Mouse (Mus musculus): ENCODE measurements around the gene Zfhx3.
A peak's percentile ranks its signal among the peaks of the same experiment; 100 is the strongest.

Gene Zfhx3

DNA sequence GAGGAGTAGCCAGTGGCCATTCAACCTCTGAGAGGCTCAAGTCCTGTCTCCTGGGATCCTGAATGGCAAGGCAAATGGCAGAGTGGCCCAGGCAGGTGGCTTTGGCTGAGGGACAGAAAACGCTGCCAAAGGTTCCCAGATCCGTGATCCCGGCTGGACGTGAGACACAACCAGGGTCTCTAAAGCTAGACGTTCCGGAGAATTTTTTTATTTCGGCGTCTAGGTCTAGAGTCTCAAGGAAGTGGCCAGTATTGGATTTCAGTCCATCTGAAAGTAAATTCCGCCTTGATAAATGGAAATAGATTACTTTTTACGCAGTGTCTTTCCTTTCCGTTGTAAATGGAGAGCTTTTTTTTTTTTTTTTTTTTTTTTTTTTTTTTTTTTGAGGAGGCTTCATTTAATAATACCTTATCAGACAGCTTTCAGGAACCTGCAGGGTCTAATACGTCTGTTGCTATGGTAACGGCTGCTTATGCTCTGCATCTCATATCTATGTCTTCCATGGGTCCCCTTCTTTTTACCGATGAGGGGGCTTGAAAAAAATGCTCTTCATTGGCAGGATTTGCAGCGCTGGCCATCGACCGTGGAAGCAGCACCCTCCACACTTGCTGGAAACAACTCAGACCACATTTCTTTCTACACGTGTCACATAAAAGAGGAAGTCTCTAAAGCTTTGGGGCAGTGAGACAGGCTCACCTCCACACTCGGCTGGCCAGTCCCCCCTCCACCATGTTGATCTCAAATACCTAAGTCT is 994.4 kb downstream of the Zfhx3 start:
- DNase-seq (ENCODE audit: low spot score) = no peak

DNA sequence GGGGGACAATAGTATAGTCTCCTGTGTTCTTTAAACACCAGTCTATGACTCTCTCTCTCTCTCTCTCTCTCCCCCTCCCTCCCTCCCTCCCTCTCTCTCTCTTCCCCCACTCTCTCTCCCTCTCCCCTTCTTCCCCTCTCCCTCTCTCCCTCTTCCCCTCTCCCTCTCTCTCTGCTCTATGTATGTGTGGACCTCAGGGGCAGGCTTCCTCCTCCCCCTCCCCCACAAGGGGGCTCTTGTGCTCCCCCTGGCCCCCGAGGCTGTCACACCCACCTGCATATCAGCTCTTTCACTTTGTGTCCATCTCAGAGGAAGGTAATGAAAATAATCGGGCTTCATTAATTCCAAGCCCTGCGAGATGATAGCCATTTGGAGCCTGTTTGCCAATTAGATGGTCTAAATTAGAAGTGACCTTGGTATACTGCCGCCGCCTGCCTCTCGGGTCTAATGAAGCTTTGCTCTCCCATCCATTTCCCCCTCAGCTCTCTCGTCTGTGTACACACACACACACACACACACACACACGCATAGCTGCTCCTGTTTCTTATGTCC is 995.5 kb downstream of the Zfhx3 start:
- DNase-seq (ENCODE audit: low spot score) = no peak

DNA sequence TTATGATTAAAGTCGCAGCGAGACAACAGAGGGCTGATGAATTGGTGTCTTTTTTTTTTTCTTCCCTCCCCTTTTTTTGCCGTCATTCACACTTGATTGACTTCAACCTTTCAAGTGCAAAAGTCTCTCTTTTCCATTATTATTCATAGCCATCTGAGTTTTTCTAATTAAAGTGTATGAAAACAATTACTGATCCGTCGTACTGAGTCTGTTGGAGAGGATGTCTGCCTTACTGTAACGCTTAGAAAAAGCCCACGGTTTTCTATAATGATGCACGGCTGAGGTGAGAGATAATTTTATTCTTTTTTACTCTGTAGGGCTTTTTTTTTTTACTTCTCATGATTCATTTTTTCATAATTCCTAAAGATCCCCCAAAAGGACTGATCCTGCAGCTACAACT is 1000.2 kb downstream of the Zfhx3 start:
- DNase-seq (ENCODE audit: low spot score) = no peak

DNA sequence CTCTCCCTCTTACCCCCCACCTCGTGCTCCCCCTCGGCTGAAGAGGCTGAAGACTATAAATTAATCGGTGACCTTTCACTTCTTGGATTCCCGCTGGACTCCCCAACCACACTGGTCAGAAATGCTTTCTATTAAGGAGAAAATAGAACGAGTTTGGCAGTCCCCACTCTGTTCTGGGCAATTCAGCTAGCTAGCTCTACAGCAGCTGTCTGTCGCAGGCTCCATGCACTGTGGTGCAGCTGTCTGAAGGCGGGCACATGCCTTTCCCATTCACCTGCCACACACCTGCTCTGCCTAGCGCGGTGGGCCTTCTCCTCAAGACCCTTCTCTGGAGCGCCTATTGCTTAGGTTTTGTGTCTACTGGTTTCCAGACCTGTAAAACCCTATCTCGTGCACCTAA is 1000.7 kb downstream of the Zfhx3 start:
- no peak for DNase-seq (ENCODE audit: low spot score)

DNA sequence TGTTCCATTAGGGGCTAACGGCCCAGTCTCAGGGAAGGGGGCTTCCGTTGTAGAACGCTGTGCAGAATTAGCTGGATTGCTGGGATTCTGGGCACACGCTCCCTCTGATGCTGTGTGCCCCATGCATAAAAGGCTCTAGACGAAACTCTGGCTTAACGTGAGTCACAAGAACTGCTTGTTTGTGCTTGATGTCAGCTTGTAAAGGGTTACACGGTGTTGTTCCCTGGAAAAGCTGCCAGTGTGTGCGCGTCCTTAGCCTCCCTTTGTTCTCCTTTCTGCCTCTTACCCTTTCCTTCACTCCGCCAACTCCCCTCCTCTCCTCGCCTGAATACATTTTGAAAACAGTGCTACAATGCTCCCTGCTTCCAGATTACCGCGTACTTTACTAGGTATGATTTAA is 1001.9 kb downstream of the Zfhx3 start:
- DNase-seq (ENCODE audit: low spot score) = no peak

DNA sequence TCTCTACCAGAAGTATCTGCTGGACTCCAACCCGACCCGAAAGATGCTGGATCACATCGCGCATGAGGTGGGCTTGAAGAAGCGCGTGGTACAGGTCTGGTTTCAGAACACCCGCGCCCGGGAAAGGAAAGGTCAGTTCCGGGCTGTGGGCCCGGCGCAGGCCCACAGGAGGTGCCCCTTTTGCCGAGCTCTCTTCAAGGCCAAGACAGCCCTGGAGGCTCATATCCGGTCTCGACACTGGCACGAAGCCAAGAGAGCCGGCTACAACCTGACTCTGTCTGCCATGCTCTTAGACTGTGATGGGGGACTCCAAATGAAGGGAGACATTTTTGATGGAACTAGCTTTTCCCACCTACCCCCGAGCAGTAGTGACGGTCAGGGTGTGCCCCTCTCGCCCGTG is 1007.9 kb downstream of the Zfhx3 start:
- DNase-seq (ENCODE audit: low spot score) = no peak

DNA sequence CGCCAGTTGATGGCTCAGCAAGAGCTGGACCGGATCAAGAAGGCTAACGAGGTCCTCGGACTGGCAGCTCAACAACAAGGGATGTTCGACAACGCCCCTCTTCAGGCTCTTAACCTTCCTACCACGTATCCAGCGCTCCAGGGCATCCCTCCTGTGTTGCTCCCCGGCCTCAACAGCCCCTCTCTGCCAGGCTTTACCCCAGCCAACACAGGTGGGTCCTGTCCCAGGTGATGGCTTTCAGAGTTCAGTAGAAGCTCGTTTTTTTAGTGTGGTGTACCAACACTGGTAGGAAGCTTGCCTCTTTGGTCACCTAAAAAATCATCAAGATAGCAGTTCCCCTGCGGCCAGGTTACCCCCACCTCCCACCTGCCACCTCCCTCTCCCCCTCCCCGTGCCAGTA is 1009.1 kb downstream of the Zfhx3 start:
- no peak for DNase-seq (ENCODE audit: low spot score)

DNA sequence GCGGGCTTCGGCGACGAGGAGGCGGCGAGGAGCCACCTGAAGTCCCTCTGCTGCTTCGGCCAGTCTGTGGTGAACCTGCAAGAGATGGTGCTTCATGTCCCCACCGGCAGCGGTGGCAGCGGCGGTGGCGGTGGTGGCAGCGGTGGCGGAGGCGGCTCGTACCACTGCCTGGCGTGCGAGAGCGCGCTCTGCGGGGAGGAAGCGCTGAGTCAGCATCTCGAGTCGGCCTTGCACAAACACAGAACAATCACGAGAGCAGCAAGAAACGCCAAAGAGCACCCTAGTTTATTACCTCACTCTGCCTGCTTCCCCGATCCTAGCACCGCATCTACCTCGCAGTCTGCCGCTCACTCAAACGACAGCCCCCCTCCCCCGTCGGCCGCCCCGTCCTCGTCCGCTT is 1014.0 kb downstream of the Zfhx3 start:
- no peak for DNase-seq (ENCODE audit: low spot score)

DNA sequence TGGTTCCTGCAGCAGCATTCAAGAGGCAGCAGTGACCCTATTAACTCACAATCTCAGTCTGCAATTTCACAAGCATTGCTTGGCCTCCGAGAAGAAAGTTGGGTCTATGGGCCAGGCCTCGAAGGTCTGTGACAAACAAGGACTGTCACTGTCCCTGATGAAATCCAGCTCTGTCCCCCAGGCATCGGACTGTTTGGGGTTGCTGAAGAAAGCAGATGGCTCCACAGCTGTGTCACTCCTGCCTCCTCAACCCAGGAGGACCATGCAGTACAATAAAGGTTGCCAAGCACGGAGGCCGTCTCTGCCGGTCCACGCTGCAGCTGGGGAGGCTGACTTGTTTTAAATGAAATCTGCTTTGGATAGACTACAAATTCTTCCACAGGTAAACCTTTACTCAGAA is 1020.1 kb downstream of the Zfhx3 start:
- no peak for DNase-seq (ENCODE audit: low spot score)

DNA sequence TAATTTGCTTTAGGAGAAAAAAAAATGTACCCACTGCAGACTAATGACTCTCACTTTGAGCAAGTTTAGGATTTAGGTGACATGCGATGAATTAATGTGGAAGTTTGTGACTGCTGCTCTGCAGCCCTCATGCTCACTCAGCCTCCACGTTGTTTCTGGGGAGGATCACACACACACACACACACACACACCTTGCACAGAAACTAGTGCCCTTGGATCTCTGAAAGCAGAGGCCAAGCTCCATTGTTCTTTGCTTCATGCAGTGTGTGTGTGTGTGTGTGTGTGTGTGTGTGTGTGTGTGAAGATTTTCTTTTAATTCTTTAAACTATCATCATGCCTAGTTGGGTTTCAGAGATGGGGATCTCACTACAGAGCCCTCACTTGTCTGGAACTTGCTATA is 1020.7 kb downstream of the Zfhx3 start:
- DNase-seq (ENCODE audit: low spot score) = no peak

DNA sequence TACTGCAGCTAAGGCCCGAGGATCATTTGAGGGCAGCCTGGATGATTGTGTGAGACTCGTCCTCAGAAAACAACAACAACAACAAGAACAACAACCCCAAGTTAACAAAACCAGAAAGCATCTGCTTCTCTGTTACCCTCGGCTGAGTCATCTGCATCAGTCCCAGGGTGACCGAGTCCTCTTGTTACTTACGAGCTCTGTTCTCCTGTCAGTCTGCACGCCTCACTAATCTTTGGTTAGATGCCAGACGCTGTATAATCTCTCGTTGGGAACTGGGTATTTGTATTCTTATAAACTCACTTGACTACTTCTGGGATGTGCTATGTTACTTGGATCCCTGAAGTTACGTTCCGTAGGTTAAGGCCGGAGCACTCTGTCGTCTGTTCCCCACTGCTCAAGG is 1023.6 kb downstream of the Zfhx3 start:
- no peak for DNase-seq (ENCODE audit: low spot score)

DNA sequence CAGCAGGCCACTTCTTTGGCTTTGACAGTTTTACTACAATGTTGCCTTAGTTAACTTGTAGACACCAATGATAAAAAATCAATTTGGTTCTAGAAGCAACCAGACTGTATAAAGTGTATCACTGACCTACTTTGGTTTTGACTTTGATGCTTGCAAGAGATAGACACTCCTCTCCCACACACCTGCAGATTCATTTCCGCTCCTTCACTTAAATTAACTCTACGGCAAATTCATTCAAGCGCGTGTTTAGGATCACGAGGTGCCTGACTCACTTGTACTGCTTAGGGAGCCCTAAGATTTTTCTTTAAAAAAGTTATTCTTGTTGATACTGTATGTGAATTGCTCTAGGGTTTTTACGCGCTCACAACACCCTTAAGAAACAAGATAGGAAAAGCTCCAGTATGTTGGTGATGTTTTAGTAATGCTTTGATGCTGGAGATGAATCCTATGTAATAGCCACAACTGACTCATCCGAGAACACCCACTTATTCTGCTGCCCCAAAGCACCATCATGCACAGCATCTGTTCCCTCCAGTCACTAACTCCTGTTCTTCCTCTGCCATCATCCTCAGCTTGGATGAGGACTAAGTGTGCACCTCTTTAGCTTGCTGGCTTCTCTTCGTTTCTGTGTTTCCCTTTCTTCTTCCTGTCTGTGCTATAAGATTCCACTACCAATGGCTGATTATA is 1031.3 kb downstream of the Zfhx3 start:
- no peak for DNase-seq (ENCODE audit: low spot score)

DNA sequence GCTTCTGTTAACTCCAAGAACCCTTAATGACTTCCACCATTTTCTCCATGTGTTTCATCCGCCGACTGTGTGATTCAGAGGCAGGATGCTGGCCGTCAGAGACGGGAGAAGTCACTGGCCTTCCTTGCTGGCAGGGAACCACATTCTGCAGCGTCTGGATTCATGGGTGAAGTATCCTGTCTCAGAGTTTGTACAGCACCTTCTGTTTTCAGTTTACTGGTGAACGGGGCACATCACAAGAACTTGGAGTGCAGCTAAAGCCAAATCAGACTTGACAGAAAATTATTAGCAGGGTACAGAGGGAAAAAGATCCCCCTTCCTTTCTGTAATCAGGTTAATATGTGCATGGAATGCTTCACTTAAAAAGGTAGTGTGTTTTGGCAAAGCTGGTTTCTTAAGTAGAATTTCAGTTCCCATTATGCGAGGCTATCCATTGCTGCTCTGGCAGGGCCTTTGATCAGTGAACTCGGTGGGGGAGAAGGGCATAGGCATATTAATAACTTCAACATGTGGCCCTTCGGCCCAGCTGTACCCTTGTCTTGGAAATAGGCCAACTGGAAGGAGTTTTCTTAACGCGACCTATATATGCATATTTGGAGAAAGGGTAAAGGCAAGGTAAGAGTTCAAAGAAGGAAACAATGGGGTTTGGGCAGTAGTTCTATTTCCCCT is 1035.4 kb downstream of the Zfhx3 start:
- DNase-seq (ENCODE audit: low spot score) = no peak

DNA sequence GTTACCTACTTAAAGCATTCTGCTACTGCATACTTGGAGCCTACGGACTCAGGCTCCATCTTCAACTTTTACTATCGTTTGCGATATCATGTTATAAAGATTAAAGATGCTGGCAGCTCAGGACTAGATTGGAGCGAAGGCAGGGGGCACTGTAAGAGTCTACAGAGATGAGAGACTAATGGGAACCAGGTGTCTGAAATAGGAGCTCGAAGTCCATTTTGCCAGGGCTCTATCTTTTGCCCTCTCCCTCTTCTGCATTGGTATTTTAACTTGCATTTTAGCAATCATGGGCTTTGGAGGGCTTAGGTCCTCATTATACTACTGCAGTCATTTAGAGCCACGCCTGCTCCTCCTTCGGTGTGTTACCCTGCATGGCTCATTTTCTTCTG is 1035.9 kb downstream of the Zfhx3 start:
- no peak for DNase-seq (ENCODE audit: low spot score)

DNA sequence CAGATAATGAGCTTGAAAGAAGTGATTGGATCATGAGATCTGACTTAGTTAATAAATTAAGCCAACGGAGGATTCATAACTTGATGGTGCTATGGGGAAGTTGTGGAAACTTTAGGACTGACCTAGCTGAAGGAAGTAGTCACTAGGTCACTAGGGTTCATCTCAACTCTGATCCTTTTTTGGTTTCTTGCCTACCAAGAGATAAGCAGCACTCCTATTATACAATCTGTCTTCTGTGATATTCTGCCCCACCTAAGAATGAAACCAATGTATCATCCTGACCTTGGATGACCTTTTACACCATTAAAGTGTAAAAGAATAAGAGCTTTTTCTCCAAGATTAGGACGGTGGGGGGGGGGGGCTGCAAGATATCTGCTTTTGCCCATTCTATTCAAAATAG is 1042.5 kb downstream of the Zfhx3 start:
- no peak for DNase-seq (ENCODE audit: low spot score)

DNA sequence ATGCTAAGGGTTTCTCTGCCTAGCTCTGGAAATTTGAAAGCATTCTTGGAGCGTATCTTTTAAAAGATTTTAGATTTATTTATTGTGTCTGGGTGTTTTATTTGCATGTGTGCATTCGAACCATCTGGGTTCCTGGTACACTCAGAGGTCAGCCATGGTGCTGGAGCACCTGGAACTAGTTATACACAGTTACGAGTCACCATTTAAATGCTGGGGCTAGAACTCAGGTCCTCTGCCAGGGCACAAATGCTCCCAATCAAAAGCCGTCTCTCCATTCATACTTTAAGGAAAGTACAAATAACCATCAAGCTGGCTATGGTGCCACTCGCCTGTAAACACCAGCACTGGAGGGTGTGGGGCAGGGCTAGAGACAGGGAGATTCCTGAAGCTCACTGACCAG is 1047.4 kb downstream of the Zfhx3 start:
- no peak for DNase-seq (ENCODE audit: low spot score)

DNA sequence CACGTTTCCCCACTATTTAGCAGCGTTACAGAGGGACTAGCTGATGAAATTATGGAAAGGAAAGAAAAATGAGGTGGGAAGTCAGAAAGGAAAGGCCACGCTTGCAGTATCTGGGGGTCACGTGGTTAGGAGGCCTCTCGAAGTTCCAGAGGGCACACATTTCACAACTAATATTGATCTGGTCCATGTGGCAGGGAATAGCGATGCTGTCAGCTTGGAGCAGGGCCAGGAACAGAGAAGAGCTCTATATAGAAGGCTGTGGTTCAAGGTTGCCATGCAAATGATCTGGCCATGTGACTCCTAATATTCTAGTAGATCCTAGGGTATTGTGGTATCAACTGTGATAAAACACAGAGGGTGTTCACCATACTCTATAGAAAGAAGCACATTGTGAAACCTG is 1048.1 kb downstream of the Zfhx3 start:
- peak; percentile 7 for DNase-seq (ENCODE audit: low spot score)

DNA sequence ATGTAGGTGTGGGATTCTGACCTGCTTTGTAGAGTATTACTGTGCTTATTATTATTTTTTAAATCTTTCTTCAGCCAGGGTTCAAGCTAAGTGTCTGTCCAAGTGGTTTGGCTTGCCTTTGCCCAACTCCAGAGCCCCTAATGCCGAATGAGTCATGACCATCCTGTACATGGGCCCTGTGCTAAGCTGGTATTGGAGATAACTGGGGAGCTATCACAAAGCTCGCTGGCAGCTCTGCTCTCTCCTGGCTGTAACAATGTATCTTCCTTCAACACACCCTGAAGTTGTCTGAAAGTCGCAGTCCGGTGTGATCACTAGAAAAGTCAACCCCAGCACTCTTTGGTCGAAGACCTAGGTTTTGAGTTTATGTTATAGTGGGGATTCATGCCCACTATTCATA is 1049.0 kb downstream of the Zfhx3 start:
- DNase-seq (ENCODE audit: low spot score) = no peak

DNA sequence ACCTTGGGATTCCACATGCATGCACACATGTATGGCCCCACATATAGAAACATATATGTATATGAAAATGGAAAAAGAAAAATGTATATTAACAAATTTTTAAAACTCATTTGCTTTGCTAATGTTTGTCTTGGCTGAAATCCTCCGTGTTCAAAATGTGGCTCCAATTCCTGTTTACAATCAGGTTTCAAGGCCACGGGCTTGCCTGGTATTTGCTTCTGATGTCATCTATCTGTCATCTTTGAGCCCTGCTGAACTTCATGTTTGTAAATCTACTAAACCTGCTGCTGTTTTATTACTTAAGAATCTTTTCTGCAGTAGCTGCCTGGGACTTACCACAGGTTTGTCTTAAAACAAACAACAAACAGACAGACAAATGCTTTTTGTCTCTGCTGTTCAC is 1051.3 kb downstream of the Zfhx3 start:
- no peak for DNase-seq (ENCODE audit: low spot score)

DNA sequence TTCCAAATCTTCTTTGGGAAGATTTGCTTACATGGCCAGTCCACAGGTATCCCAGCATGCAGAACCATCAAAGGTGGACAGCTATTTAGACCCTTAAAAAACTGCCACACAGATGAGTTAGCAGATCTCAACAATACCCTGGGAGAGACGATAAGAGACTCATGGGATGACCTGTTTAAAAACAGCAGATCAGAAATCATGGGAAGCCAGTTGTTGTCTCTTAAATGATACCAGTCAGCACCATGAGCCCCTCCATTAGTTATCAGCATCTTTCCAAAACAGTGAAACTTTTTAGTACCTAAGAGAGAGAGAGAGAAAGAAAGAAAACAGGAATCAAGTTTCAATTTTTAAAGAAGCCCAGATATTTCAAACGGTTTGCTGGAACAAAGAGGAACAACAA is 1051.7 kb downstream of the Zfhx3 start:
- DNase-seq (ENCODE audit: low spot score) = no peak

DNA sequence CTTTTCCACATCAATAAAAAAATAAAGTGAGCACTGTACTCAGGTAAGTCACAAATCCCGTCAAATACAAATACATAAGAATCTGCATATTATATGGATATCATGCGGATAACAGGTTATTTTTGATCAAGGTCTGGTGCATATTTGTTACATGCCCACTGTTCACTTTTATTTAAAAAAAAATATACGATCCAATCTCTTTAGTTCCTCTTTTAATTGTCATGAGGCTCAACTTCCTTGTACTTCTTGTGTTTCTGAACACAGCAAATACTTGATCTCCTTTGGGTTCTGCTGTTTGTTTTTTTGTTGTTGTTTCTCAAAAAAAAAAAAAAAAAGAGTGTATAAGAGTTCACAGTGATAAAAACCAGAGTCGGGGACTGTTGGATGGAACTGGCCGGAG is 1052.4 kb downstream of the Zfhx3 start:
- no peak for DNase-seq (ENCODE audit: low spot score)

DNA sequence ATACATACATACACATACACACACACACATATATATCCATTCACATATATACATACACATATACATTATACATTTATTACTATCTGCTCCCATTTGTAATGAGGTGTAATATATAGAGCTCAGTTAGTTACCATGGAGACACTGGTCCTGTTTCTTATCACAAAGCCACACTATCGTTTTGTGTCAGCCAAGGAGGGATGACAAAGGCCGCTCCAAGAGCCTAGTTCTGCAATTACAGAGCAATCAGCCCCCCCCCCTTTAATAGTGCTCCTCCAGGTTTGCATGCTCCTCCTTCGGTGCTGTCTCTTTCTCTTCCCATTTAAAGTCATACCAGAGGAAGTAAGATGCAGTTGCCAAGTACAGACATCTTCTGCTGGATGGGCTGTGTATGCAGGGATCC is 1054.9 kb downstream of the Zfhx3 start:
- no peak for DNase-seq (ENCODE audit: low spot score)

All from lung, postnatal 25 days (tissue).